Mouse (Mus musculus) heart, embryonic 10.5 days (tissue): ENCODE measurements around the gene Parp14. TPM values are rescaled to one million over a fixed set of nuclear protein-coding genes. Genes with fewer than 3 reads are reported as not detected.

Experiments used
- DNase-seq: peaks from one replicate; pipeline ENCODE4 v3.0.0-alpha.2; 2017; ENCODE audit warnings: low spot score
- H3K27ac ChIP-seq: fragments of 300-500 bp; sonication (generic); 2 replicates; pipeline ENCODE4 v1.5.1; 2016; ENCODE audit warnings: mild to moderate bottlenecking
- H3K27me3 ChIP-seq: fragments of 300-500 bp; sonication (generic); 2 replicates; pipeline ENCODE4 v1.6.1; 2016; ENCODE audit warnings: mild to moderate bottlenecking; ENCODE audit not compliant: poor library complexity, insufficient read depth, severe bottlenecking
- H3K36me3 ChIP-seq: fragments of 300-500 bp; sonication (generic); 2 replicates; pipeline ENCODE4 v1.6.1; 2016; ENCODE audit warnings: mild to moderate bottlenecking, moderate library complexity
- H3K4me1 ChIP-seq: fragments of 300-500 bp; sonication (generic); 2 replicates; pipeline ENCODE4 v1.6.1; 2016; ENCODE audit warnings: mild to moderate bottlenecking
- H3K4me3 ChIP-seq: fragments of 300-500 bp; sonication (generic); 2 replicates; pipeline ENCODE4 v1.5.1; 2016; ENCODE audit warnings: mild to moderate bottlenecking, moderate library complexity
- H3K9me3 ChIP-seq: fragments of 300-500 bp; sonication (generic); 2 replicates; pipeline ENCODE4 v1.6.1; 2016; ENCODE audit warnings: mild to moderate bottlenecking, moderate library complexity
- WGBS: fragments of 180-500 bp; shearing (Covaris S2); methylation state at CpG from one replicate; pipeline ENCODE4 v1.1.7; 2016; 5-methylcytosine and 5-hydroxymethylcytosine counted together
- polyA plus RNA-seq: library from polyadenylated mRNA; unstranded; fragments of >200 nt; fragmentation: Nextera tagmentation; extraction: Ambion mirVana; gene quantifications from 2 replicates; pipeline ENCODE4 v1.2.1, GENCODE M21; 2016

The Parp14 gene
- polyA plus RNA-seq: 0.15 and 0.22 TPM in 2 replicates

- Histone ChIP-seq H3K36me3 (no peaks in the 10 kb centered on the region), H3K9me3 (no peaks in the 10 kb centered on the region), H3K4me3 (peak within 1 kb of the TSS; percentile 68), H3K4me1 (peaks cover 8% of the 10 kb centered on the region; the same call in 1 of the 2 replicates), H3K27me3 (peaks cover 31% of the 10 kb centered on the region), H3K27ac (peak within 1 kb of the TSS; percentile 72)
- WGBS: under 1% methylated on average over 38 of the region's 38 CpGs
- peak; percentile 74 for DNase-seq
These were observed at the start of gene Parp14 for GRCm38 (mm10) chr16:35871048-35871851. Gene Parp14, minus strand, starts transcription at chr16:35871544.

GRCm38 (mm10) chr16:35918721-35919543 is 47.6 kb upstream of the Parp14 start:
- Histone ChIP-seq H3K27ac (no peak overlapping the region), H3K27me3 (no peaks in the 10 kb centered on the region), H3K9me3 (no peaks in the 10 kb centered on the region), H3K36me3 (no peaks in the 10 kb centered on the region), H3K4me1 (no peaks in the 10 kb centered on the region), H3K4me3 (no peak overlapping the region)
- DNase-seq: no peak
- 80% methylated on average over 6 of the region's 6 CpGs for WGBS

GRCm38 (mm10) chr16:35914301-35914700 is 43.0 kb upstream of the Parp14 start:
- WGBS: 65% methylated on average over 5 of the region's 5 CpGs
- no peaks in the 10 kb centered on the region for H3K4me1 ChIP-seq
- no peaks in the 10 kb centered on the region for H3K9me3 ChIP-seq
- no peaks in the 10 kb centered on the region for H3K36me3 ChIP-seq
- H3K4me3 ChIP-seq: no peak overlapping the region
- no peak for DNase-seq
- no peak overlapping the region for H3K27ac ChIP-seq
- no peaks in the 10 kb centered on the region for H3K27me3 ChIP-seq

GRCm38 (mm10) chr16:35913526-35913925 is 42.2 kb upstream of the Parp14 start:
- Histone ChIP-seq H3K36me3 (no peaks in the 10 kb centered on the region), H3K4me3 (no peak overlapping the region), H3K4me1 (no peaks in the 10 kb centered on the region), H3K9me3 (no peaks in the 10 kb centered on the region), H3K27me3 (no peaks in the 10 kb centered on the region), H3K27ac (no peak overlapping the region)
- DNase-seq: no peak
- WGBS: 56% methylated on average over 1 of the region's 1 CpGs

GRCm38 (mm10) chr16:35911449-35911848 is 40.1 kb upstream of the Parp14 start:
- no peaks in the 10 kb centered on the region for H3K27me3 ChIP-seq
- H3K4me1 ChIP-seq: no peaks in the 10 kb centered on the region
- no peaks in the 10 kb centered on the region for H3K36me3 ChIP-seq
- no peak for DNase-seq
- no peaks in the 10 kb centered on the region for H3K9me3 ChIP-seq
- WGBS: 50% methylated on average over 3 of the region's 3 CpGs
- H3K4me3 ChIP-seq: no peak overlapping the region
- H3K27ac ChIP-seq: no peak overlapping the region

- Histone ChIP-seq H3K36me3 (no peaks in the 10 kb centered on the region), H3K9me3 (no peaks in the 10 kb centered on the region), H3K4me1 (no peaks in the 10 kb centered on the region), H3K4me3 (no peak overlapping the region), H3K27me3 (no peaks in the 10 kb centered on the region), H3K27ac (no peak overlapping the region)
- DNase-seq: no peak
- WGBS: 60% methylated on average over 4 of the region's 4 CpGs
These were observed 36.3 kb upstream of the Parp14 start for GRCm38 (mm10) chr16:35907432-35908201.

- Histone ChIP-seq H3K4me3 (no peak overlapping the region), H3K9me3 (no peaks in the 10 kb centered on the region), H3K4me1 (no peaks in the 10 kb centered on the region), H3K27ac (no peak overlapping the region), H3K27me3 (no peaks in the 10 kb centered on the region), H3K36me3 (no peaks in the 10 kb centered on the region)
- no peak for DNase-seq
- WGBS: 80% methylated on average over 7 of the region's 7 CpGs
These were observed 35.5 kb upstream of the Parp14 start for GRCm38 (mm10) chr16:35906887-35907286.

- Histone ChIP-seq H3K36me3 (no peaks in the 10 kb centered on the region), H3K27ac (no peak overlapping the region), H3K4me1 (no peaks in the 10 kb centered on the region), H3K4me3 (no peak overlapping the region), H3K9me3 (no peaks in the 10 kb centered on the region), H3K27me3 (no peaks in the 10 kb centered on the region)
- WGBS: 80% methylated on average over 6 of the region's 6 CpGs
- no peak for DNase-seq
These were observed 34.6 kb upstream of the Parp14 start for GRCm38 (mm10) chr16:35905819-35906485.

GRCm38 (mm10) chr16:35905355-35905754 is 34.0 kb upstream of the Parp14 start:
- Histone ChIP-seq H3K27me3 (no peaks in the 10 kb centered on the region), H3K36me3 (no peaks in the 10 kb centered on the region), H3K9me3 (no peaks in the 10 kb centered on the region), H3K4me1 (no peaks in the 10 kb centered on the region), H3K4me3 (no peak overlapping the region), H3K27ac (no peak overlapping the region)
- WGBS: 90% methylated on average over 3 of the region's 3 CpGs
- DNase-seq: no peak

- WGBS: 73% methylated on average over 4 of the region's 4 CpGs
- no peaks in the 10 kb centered on the region for H3K27me3 ChIP-seq
These were observed 32.9 kb upstream of the Parp14 start for GRCm38 (mm10) chr16:35904121-35904736.

GRCm38 (mm10) chr16:35903014-35903640 is 31.8 kb upstream of the Parp14 start:
- Histone ChIP-seq H3K4me1 (no peaks in the 10 kb centered on the region), H3K9me3 (no peaks in the 10 kb centered on the region), H3K27ac (no peak overlapping the region), H3K27me3 (no peaks in the 10 kb centered on the region), H3K4me3 (no peak overlapping the region), H3K36me3 (no peaks in the 10 kb centered on the region)
- DNase-seq: no peak
- WGBS: 83% methylated on average over 6 of the region's 6 CpGs

More at GRCm38 (mm10) chr16:35904121-35904736, 32.9 kb upstream of the Parp14 start:
- no peaks in the 10 kb centered on the region for H3K36me3 ChIP-seq
- no peak for DNase-seq
- no peaks in the 10 kb centered on the region for H3K9me3 ChIP-seq
- H3K4me1 ChIP-seq: no peaks in the 10 kb centered on the region
- H3K4me3 ChIP-seq: no peak overlapping the region
- H3K27ac ChIP-seq: no peak overlapping the region
